Mouse (Mus musculus): ENCODE measurements at regions not wholly inside any gene's neighbourhood (a gene's known extent, or its start where the extent isn't known, plus 50 kb on each side); places are given as distances from the start of the nearest gene placed in this dataset.
"Not testable (repeated sequence)": the region's sequence is repeated elsewhere in the genome, so short reads cannot be mapped to it uniquely, and the experiment has no call there.

- Histone ChIP-seq H3K27ac (ENCODE audit: insufficient read depth, low read length) (no peak overlapping the region; the same call in 1 of the 2 replicates), H3K4me1 (ENCODE audit: control insufficient read depth, insufficient read depth, low read length) (no peaks in the 10 kb centered on the region), H3K4me3 (ENCODE audit: insufficient read depth, low read length) (no peak overlapping the region)
- TF ChIP-seq CTCF (IDR thresholded peaks at IDR 0.05; ENCODE audit: borderline replicate concordance, insufficient read depth, low read length) (no peak), POLR2A (IDR thresholded peaks at IDR 0.05; ENCODE audit: low read depth, low read length) (no peak)
These were observed 611.7 kb downstream of the Fam19a2 start for GRCm38 (mm10) chr10:123875459-123875858.

DNA sequence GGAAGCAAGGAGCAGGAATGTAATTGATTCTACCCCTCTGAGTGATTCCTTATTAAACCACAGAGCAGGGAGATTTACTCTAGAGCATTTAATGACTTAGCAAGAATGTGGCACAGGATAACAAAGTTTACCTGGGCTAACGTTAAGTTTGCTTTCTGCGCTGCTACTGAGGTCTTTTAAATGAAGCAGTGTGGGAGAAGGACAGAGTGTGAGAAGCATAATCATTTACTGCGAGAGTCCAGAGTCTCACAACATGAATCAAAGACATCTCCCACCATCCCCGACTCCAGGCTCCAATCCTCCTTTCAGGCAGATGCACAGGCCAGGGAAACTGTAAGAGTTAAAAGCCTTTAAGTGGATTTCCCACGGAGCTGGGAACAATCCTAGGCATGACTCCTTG, 612.1 kb downstream of the Fam19a2 start:
- H3K27ac ChIP-seq (ENCODE audit: insufficient read depth, low read length), result no peak overlapping the region; the same call in 1 of the 2 replicates
- no peaks in the 10 kb centered on the region for H3K4me1 ChIP-seq (ENCODE audit: control insufficient read depth, insufficient read depth, low read length)
- TF ChIP-seq POLR2A (IDR thresholded peaks at IDR 0.05; ENCODE audit: low read depth, low read length) (no peak), CTCF (IDR thresholded peaks at IDR 0.05; ENCODE audit: borderline replicate concordance, insufficient read depth, low read length) (no peak)
- no peak overlapping the region for H3K4me3 ChIP-seq (ENCODE audit: insufficient read depth, low read length)

GRCm38 (mm10) chr10:123888681-123889172, 624.9 kb downstream of the Fam19a2 start:
- Histone ChIP-seq H3K27ac (ENCODE audit: insufficient read depth, low read length) (no peak overlapping the region), H3K4me3 (ENCODE audit: insufficient read depth, low read length) (no peak overlapping the region), H3K4me1 (ENCODE audit: control insufficient read depth, insufficient read depth, low read length) (no peaks in the 10 kb centered on the region)
- TF ChIP-seq POLR2A (IDR thresholded peaks at IDR 0.05; ENCODE audit: low read depth, low read length) (no peak), CTCF (IDR thresholded peaks at IDR 0.05; ENCODE audit: borderline replicate concordance, insufficient read depth, low read length) (no peak)

- Histone ChIP-seq H3K27ac (ENCODE audit: insufficient read depth, low read length) (no peak overlapping the region), H3K4me3 (ENCODE audit: insufficient read depth, low read length) (no peak overlapping the region), H3K4me1 (ENCODE audit: control insufficient read depth, insufficient read depth, low read length) (no peaks in the 10 kb centered on the region)
- TF ChIP-seq POLR2A (IDR thresholded peaks at IDR 0.05; ENCODE audit: low read depth, low read length), result no peak
- TF ChIP-seq CTCF (IDR thresholded peaks at IDR 0.05; ENCODE audit: borderline replicate concordance, insufficient read depth, low read length), result no peak
These were observed 655.3 kb downstream of the Fam19a2 start for GRCm38 (mm10) chr10:123919054-123919453.

DNA sequence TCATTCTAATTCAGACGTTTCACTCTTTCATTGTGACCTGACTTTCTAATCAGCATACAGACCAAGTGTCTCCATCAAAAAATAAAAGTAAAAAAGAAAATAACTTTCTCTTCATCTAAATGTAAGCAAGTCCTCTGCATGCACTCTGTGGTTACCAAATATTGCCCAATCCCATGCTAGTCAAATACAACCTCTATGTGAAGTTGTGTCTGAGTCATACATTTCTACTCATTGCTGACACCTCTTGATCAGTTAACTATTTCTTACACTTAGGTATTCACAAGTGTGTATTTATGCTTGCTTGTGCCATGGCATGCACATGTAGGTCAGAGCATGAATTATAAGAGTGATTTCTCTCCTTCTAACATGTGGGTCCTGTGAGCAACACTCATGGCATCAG, 666.2 kb downstream of the Fam19a2 start:
- TF ChIP-seq POLR2A (IDR thresholded peaks at IDR 0.05; ENCODE audit: low read depth, low read length) (no peak), CTCF (IDR thresholded peaks at IDR 0.05; ENCODE audit: borderline replicate concordance, insufficient read depth, low read length) (no peak)

DNA sequence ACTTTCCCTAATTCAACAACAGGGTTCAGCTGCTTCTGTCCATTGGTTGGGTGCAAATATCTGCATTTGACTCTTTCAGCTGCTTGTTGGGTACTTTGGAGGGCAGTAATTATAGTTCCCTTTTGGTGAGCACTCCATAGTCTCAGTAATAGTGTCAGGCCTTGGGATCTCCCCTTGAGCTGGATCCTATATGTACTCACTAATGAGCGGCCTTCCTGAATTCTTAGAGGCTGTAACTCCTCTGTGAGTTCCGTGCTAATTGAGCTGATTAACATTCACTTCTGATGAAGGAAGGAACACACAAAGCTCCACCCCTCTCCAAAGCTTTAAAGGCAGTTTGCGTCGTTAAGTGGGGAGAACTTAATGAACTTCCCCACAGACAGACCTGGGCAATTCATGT, 674.9 kb downstream of the Fam19a2 start:
- H3K4me1 ChIP-seq (ENCODE audit: control insufficient read depth, insufficient read depth, low read length); H3K4me3 ChIP-seq (ENCODE audit: insufficient read depth, low read length); H3K27ac ChIP-seq (ENCODE audit: insufficient read depth, low read length): not testable (repeated sequence)

More for the DNA sequence above, 666.2 kb downstream of the Fam19a2 start:
- Histone ChIP-seq H3K4me1 (ENCODE audit: control insufficient read depth, insufficient read depth, low read length) (no peaks in the 10 kb centered on the region), H3K27ac (ENCODE audit: insufficient read depth, low read length) (no peak overlapping the region), H3K4me3 (ENCODE audit: insufficient read depth, low read length) (no peak overlapping the region)

All from embryonic fibroblast, embryonic 13.5 days (primary cell).